ENCODE assay signal across 8 mouse cellular contexts in the genomic region with DNA sequence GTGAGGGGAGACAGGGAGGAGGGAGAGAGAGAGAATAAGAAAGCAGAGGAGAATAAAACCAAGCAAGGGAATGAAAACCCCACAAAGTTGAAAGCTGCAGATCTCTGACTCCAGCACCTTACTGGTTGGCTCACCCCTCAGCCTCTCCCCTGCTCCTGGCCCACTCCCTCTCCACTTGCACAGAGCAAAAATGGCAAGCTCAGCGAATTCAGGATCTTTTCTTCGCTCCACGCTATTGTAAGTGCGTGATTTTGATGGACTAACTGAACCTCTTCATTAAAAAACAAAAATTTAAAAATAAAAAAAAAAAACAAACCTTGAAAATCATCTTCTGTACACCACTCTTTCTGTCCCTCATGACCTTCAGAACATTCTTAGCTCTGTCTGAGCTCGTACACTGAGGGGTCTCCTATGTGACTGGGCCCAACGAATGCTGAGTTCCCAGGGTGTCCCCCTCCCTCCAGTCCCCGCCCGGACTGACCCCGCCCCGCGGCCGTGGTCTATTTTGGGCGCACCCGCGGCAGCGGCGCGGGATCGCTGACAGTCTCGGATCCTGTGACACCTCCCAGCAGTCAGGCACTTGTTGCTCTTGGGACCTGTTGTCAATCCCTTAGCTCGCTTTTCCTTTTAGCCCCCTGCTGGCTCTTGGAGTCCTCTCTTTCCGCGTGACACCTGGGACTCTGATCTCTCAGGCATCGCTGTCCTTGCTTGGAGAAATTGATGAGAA. TPM values are rescaled to one million over a fixed set of nuclear protein-coding genes. Genes with fewer than 3 reads are reported as not detected.
DNase-seq lines count a peak whose midpoint lies in the region; ATAC-seq and TF ChIP-seq lines count a peak whose summit lies in the region.

TSS of gene Clic5 (plus strand) at position 543 of the 727 bp plus-strand sequence.

- TF ChIP-seq POLR2A in cortical plate, adult 2 months (IDR thresholded peaks at IDR 0.05; ENCODE audit: extremely low read depth, insufficient read depth, low read length), result no peak

- H3K9me3 ChIP-seq in lung, embryonic 14.5 days (ENCODE audit: low read depth, low read length), result no peaks in the 10 kb centered on the region

- no peak for TF ChIP-seq CTCF in cortical plate, adult 2 months (IDR thresholded peaks at IDR 0.05; ENCODE audit: extremely low read depth, insufficient read depth, low read length)
- TF ChIP-seq CTCF in lung, embryonic 14.5 days (IDR thresholded peaks at IDR 0.05; ENCODE audit: low read depth), result peak; percentile 47

- WGBS in lung, embryonic 14.5 days, result 3% methylated on average over 24 of the region's 24 CpGs

- DNase-seq in ovary, postnatal 36 days (ENCODE audit: low spot score), result peak; percentile 46
- DNase-seq in ovary, postnatal 10 days (ENCODE audit: low spot score), result no peak
- peak; percentile 83 for DNase-seq in heart, adult 8-10 months (ENCODE audit: low spot score)
- peak; percentile 75 for DNase-seq in kidney, adult 18-20 months
- DNase-seq in lung, embryonic 14.5 days, result peak; percentile 55

- peak within 1 kb of the TSS; percentile 26; the same call in 1 of the 2 replicates for H3K9ac ChIP-seq in lung, embryonic 14.5 days

- no peaks in the 10 kb centered on the region for H3K36me3 ChIP-seq in lung, embryonic 14.5 days (ENCODE audit: insufficient read depth)

- no peak within 1 kb of the TSS; the same call in 1 of the 2 replicates for H3K27ac ChIP-seq in cortical plate, adult 2 months (ENCODE audit: insufficient read depth, low read length)
- H3K27ac ChIP-seq in lung, embryonic 14.5 days (ENCODE audit: low read depth), result no peak within 1 kb of the TSS

- peak; percentile 65; the same call in 1 of the 2 replicates for ATAC-seq in lung, embryonic 14.5 days (ENCODE audit: insufficient read depth)
- 0 out of 2 replicates have a peak, but pooled peaks have one; percentile 26 for ATAC-seq in neutrophil, adult 5-6 weeks (ENCODE audit: extremely low read depth, insufficient number of reproducible peaks, low FRiP score, poor library complexity, severe bottlenecking)
- ATAC-seq in erythroid progenitor cell, adult 5-6 weeks (replicated peaks; ENCODE audit: low FRiP score, poor library complexity, severe bottlenecking), result no peak

- H3K27me3 ChIP-seq in lung, embryonic 14.5 days (ENCODE audit: insufficient read depth, low read length), result peaks cover 26% of the 10 kb centered on the region

- peak within 1 kb of the TSS; percentile 74 for H3K4me2 ChIP-seq in lung, embryonic 14.5 days

- H3K4me1 ChIP-seq in cortical plate, adult 2 months (ENCODE audit: control insufficient read depth, insufficient read depth, low read length), result no peaks in the 10 kb centered on the region; the same call in 1 of the 2 replicates
- H3K4me1 ChIP-seq in lung, embryonic 14.5 days (ENCODE audit: insufficient read depth), result no peaks in the 10 kb centered on the region

- H3K4me3 ChIP-seq in cortical plate, adult 2 months (ENCODE audit: insufficient read depth, low read length), result peak within 1 kb of the TSS; percentile 29
- H3K4me3 ChIP-seq in lung, embryonic 14.5 days (ENCODE audit: low read depth, low read length), result peak within 1 kb of the TSS; percentile 39

RNA-seq across cellular contexts. Expression of gene Clic5, which starts in this region (rescaled TPM):
- polyA plus RNA-seq in cortical plate, adult 2 months (2012; rRNA removed), result 3.3 and 3.6 TPM in 2 replicates
- total RNA-seq in heart, adult 8-10 months (2022), result 100 to 1,000 TPM; 161 to 179 (median 171) TPM
- polyA plus RNA-seq in lung, embryonic 14.5 days (2014; fragmentation: Nextera tagmentation; extraction: Ambion mirVana), result 3.3 and 4.5 TPM in 2 replicates
- 0.74 and 0.93 TPM in 2 replicates for total RNA-seq in neutrophil, adult 5-6 weeks (2017)
- not detected in 2 replicates for total RNA-seq in erythroid progenitor cell, adult 5-6 weeks (2015; ENCODE audit: low replicate concordance)
- total RNA-seq in erythroid progenitor cell, adult 5-6 weeks (2017; ENCODE audit: low replicate concordance), result not detected in 2 replicates

Comparison
In these comparisons a context has a peak if more than half of its experiments do, and no peak if none do; other contexts are left out.
1. RNA of gene Clic5 (total RNA-seq): 161 to 179 TPM in heart, adult 8-10 months; 0.74 to 0.93 TPM in neutrophil, adult 5-6 weeks and not detected in erythroid progenitor cell, adult 5-6 weeks; every median in the first group is over 10 times any median in the second.
2. Peak in ATAC-seq in neutrophil, adult 5-6 weeks; RNA of the gene not detected or under 1 TPM.